Mouse (Mus musculus) gastrocnemius, postnatal 4 days (tissue): ENCODE measurements around the gene Exoc2. TPM values are rescaled to one million over a fixed set of nuclear protein-coding genes. Genes with fewer than 3 reads are reported as not detected.
A peak's percentile ranks its signal among the peaks of the same experiment; 100 is the strongest.

ENCODE experiments used
- DNase-seq, 2 experiments: peaks; one replicate each; pipeline ENCODE4 v3.0.0; 2021 to 2022; ENCODE audit warnings: low spot score in 2 of 2, mixed read lengths in 2 of 2
- long read RNA-seq, 2 experiments: library from polyadenylated mRNA; stranded (forward); transcript quantifications; one replicate each; pipeline ENCODE4 v2.0.0; 2021
- total RNA-seq, 2 experiments: library from RNA; stranded (reverse); gene quantifications; 2 replicates each; pipeline ENCODE4 v1.2.3; 2021

Gene Exoc2
- 10 to 100 TPM; 20.5 to 20.9 TPM for total RNA-seq
- long read RNA-seq, experiment 1, full-length matches to known transcripts: 11 of 17 reads
- long read RNA-seq, experiment 1, partial matches to known transcripts: 1 of 17 reads
- long read RNA-seq, experiment 1, other reads (novel, unspliced or antisense): 5 of 17 reads
- long read RNA-seq, experiment 2, full-length matches to known transcripts: 10 of 20 reads
- long read RNA-seq, experiment 2, partial matches to known transcripts: 3 of 20 reads
- long read RNA-seq, experiment 2, other reads (novel, unspliced or antisense): 7 of 20 reads

DNA sequence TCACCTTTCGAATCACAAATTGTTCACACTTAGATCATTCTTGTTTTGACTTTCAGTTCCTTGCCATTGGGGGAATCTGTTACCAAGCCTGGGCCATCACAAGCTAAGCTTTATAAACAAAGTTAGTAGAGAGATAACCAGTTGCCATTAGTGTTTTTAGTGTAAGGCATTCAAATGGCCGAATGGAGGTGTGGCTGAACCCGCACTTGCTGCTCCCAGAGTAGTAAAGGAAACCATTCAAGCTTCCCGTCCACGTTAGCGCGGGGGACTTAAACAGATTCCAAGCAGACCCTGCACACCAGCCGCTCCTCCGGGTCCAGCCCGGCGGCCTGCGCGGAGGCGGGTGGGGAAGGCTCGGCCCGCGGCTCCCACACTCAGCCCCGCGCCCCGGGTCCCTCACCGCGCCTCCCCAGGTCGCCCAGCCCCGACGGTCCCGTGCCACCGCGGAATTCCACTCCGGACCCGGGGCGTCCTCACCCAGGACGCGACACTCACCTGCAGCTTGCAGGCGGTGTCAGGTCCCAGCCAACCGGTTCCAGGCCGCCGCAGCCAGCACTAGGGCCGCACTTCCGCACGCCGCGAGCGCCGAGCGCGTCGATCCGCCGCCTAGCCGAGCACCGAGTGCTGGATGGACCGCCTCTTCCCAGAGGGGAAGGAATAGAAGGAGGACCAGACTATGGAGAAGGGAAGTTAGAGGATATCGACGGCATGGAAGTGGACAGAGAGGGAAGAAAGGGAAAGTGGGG, at the start of gene Exoc2, which contains the start of gene Gm5447:
TSS of gene Exoc2 (minus strand) at position 593 of the 746 bp plus-strand sequence.
TSS of gene Gm5447 (plus strand) at position 704 of the 746 bp plus-strand sequence.
- peak; percentile 52 to 83 for DNase-seq

GRCm38 (mm10) chr13:31023664-31024063, 49.8 kb upstream of the Exoc2 start:
- DNase-seq: no peak

DNA sequence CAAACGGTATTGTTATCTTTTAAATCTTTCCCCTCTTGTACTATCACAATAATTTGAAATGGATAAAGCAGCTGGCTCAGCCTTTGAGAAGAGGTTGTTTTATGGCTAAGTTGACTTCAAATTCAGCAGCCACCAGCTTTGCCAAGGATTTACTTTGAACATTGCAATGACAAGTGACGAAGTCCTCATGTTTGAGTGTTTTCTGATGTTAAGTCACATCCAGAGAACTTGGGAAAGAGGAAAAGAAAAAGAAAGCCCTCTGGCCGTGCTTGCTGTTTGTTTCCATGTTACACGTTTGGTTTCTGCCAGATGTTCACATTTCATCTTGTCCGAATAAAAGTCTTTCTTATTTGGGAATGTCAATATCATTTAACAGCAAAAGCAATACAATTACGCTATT, 48.0 kb upstream of the Exoc2 start:
- no peak for DNase-seq

DNA sequence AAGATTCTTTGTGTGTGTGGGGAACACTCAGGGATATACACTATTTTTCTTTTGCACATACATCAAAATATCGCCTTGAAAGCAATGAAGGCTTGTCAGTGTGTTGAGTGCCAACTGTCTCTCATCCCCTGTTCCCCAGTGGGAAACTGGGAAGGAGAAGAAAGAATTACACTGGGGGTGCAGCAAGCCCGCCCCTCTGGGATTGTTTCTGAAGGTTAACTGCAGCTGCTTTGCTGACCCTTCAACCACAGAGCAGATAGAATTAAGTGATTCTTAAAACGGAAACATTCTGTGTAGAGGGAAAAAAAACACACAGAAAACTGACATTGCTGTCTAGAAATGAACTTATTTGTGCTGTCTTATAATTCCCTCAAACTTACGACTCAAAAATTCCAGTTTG, 47.6 kb upstream of the Exoc2 start:
- DNase-seq: no peak

GRCm38 (mm10) chr13:31017545-31017944, 43.7 kb upstream of the Exoc2 start:
- DNase-seq: no peak

- no peak for DNase-seq
Measured at GRCm38 (mm10) chr13:31004995-31005394, 31.1 kb upstream of the Exoc2 start.

DNA sequence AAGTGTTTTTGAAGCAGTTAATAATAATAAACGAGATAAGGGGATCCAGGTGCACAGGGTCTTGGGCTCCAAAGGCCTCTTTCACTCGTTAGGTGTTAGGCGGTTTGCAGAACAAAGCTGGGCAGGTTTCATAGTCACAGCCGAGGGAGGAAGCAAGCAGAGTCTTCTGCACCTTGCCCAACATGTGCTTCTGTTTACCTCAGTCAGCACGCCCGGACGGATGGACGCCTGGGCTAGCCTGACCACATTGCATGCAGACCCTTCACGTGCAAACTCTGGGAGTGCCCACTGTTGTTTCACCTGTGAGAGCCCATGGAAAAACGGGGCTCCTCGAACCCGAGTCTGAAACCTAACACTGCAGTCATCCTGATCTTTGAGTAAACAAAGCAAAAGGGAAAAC, 30.6 kb upstream of the Exoc2 start:
- no peak for DNase-seq

GRCm38 (mm10) chr13:30999799-31000198, 25.9 kb upstream of the Exoc2 start:
- no peak for DNase-seq

DNA sequence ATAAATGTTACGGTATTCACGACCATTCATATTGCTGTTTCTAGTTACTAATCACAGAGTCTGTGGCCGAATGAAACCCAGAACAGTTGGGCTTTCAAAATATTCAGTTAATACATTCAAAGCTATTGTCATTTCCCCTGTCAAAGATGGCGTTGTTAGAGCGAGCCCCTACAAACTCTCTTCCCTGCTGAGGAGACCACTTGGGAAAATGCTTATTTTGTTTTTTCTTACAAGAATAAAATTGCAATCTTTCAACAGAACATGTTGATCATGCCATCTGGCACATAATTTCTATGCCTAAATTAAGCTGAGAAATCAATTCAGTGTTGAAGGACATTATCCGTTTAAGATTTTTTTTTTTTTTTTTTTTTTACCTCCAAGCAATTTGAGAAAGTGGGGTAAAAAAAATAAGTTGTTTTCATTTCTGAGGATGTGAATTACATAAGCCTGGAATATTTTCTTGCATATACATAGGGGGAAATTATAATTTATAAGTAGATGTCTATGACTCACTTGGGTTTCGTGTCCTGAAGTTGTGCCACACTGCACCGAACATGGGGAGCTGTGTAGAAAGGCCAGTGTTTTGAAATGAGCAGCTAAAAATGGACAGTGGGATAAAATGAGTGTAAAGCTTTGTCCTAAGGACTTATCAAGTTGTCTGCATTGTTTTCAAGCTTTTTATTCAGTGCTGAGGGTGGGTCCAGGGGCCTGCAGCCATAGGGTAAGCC, 23.8 kb upstream of the Exoc2 start:
- DNase-seq: no peak

DNA sequence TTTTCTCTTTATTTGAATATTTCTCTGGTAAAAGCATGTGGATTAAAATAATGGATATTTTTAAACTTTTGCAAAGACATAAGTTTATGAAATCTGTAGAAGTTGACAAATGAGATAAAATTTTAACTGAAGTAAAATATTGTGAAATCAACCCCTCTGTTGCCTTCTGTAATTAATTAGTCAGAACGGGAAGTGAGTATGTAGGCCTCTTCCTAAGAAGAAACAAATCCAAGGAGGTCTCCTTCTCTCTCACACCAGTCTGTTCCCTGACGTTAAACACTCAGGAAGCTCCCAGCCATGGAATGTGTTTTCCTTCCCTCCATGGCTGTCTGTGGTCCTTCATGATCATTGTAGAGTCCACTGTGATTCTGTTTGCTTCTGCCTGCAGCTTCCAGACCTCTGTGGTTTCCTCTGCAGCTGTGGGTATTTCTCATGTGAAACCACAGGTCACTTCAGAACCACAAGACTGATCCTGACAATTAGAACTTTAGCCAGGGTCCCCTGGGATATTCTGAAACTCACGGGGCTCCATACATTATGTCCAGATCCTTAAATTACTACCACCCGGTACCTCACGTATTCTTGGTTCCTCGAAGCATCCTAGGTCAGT, 20.5 kb upstream of the Exoc2 start:
- no peak for DNase-seq

DNA sequence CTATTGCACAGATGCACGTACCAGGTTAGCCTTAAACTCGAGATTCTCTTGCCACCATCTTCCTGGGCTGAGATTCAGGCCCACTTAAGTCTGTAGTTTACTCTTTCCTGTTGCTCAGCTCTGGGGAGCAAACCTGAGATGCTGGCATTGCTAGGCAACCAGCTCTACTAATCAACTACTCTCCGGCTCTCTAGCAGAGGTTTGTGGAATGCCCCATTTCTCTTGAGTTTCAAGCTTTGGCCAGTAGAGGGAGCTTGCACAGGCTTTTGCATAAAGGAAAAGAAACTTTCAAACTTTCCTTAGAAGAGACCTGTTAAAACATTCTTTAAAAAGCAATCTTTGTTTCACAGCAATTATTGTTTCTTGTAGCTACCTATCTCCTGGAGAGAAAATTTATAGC, 19.9 kb upstream of the Exoc2 start:
- DNase-seq: no peak

GRCm38 (mm10) chr13:30990233-30990632, 16.3 kb upstream of the Exoc2 start:
- DNase-seq: no peak

DNA sequence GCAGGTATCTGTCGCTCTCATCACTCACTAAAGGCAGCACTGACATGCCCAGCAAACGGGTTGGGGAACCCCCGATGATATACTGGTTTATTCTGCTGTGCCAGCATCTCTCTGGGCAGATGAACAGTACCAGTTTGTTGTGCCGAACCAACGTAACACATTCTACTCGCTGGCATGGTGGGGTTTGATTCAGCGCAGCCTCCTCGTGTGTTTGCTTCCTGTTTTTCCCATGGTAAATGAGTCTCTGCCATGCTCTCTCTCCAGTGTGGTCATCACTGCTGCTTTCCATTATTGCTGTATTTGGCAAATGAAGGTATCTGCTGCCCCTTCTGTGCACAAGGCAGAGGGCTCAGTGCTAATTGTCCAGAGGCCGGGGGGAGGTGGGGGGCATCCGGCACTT, 15.8 kb upstream of the Exoc2 start:
- no peak for DNase-seq

DNA sequence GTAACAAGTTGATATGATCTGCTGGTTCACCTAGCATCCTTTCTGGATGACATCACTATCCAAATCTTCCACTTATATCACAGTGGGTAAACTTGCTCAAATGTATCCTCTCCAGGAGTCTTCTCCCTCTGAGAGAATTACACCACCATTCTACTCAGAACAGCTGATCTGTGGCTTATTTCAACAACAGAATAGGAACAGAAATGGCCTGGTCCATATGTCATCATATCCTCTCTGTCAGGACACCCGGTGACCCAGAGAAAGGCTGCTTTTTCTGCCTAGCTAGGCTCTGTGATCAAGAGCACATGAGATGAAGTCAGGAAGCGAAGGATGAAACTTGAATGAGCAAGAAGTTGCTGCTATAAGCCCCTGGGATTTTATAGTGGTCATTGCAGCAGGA, 13.8 kb upstream of the Exoc2 start:
- no peak for DNase-seq

- no peak for DNase-seq
Measured at GRCm38 (mm10) chr13:30986934-30987455, 13.1 kb upstream of the Exoc2 start.

- DNase-seq: peak in 1 of 2 experiments; percentile 48
Measured at GRCm38 (mm10) chr13:30985598-30986466, 11.9 kb upstream of the Exoc2 start.

GRCm38 (mm10) chr13:30985275-30985597, 11.3 kb upstream of the Exoc2 start:
- DNase-seq: no peak

- no peak for DNase-seq
Measured at GRCm38 (mm10) chr13:30981666-30982065, 7.8 kb upstream of the Exoc2 start.

DNA sequence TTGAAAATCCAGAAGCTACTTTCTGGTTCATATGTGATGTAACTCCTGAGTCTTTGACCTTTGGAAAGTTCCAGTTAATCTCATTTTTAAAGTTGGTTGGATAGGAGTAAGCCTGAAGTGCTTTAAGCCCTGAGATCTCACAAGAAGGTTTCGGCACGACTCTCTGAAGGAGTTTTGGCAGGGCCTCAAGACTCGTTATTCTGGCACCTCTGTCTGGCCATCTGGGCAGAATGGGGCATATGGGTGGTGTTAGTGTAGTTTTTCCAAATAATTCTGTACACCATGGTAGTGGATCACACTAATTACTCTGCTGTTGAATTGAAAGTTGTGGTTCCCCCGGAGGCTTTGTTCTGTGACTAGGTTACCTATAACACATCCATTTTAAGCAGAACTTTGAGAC, 4.3 kb upstream of the Exoc2 start:
- no peak for DNase-seq

DNA sequence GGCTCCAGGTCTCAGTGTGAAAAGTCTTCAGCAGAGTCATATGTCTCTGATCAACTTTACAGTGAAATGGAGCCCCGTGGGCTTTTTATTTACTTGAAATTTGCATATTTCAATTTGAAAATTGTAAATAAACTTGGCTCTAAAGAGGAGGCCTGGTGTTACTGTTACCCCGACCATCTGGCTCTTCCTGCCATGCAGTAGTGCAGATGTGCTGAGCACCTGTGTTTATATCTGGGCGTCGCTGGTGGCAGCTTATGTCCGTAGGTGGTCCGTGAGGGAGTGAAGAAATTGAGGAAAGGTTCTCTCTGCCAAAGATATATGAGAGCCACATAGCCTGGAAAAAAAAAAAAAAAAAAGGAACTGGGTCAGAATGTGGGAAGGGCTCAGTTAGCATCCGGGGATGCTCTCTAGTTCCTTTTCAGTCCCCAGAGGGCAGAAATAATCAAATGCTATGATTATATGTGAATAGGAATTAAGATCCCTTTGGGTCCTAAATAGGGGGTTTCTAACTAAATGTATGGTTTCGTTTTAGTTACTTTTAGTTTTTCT, 2.7 kb upstream of the Exoc2 start:
- no peak for DNase-seq
